Mouse (Mus musculus): ENCODE results near the gene Rbm42.

GRCm38 (mm10) chr7:30592772-30593423, 57.2 kb downstream of the Rbm42 start:
- TF ChIP-seq CTCF (IDR thresholded peaks at IDR 0.05; ENCODE audit: low read depth) (no peak), EP300 (IDR thresholded peaks at IDR 0.05; ENCODE audit: low read depth) (no peak)
